8 mouse cellular contexts compared by ENCODE assay signal in genomic region chr2:28654295-28654694, GRCm38 (mm10). TPM values are rescaled to one million over a fixed set of nuclear protein-coding genes. Genes with fewer than 3 reads are reported as not detected.
DNase-seq lines count a peak whose midpoint lies in the region; TF ChIP-seq lines count a peak whose summit lies in the region.

No protein-coding gene starts in this region.

- peak; percentile 45; the same call in 1 of the 2 replicates for TF ChIP-seq CTCF in bone marrow macrophage, adult 2 months (IDR thresholded peaks at IDR 0.05; ENCODE audit: low read depth, low read length)

- TF ChIP-seq POLR2A in bone marrow macrophage, adult 2 months (IDR thresholded peaks at IDR 0.05; ENCODE audit: borderline replicate concordance, low read depth, low read length): no peak

- no peak overlapping the region for H3K27ac ChIP-seq in bone marrow macrophage, adult 2 months (ENCODE audit: insufficient read depth, low read depth, low read length)

- DNase-seq in gastrocnemius, postnatal 10 days: peak; percentile 13
- DNase-seq in gastrocnemius, postnatal 25 days: no peak
- DNase-seq in B cell, adult 2 months: peak; percentile 59
- peak; percentile 40 for DNase-seq in lung, postnatal 10 days
- DNase-seq in frontal cortex, postnatal 36 days (ENCODE audit: low spot score in 2 of 2): no peak
- no peak for DNase-seq in heart, adult 9 months (ENCODE audit: low spot score in 2 of 2)
- DNase-seq in gastrocnemius, adult 8-10 months (ENCODE audit: low spot score in 2 of 2): no peak

- no peak overlapping the region for H3K4me3 ChIP-seq in bone marrow macrophage, adult 2 months (ENCODE audit: insufficient read depth, low read length)

- 0 out of 2 replicates have a peak, but pooled peaks cover 3% of the 10 kb centered on the region for H3K4me1 ChIP-seq in bone marrow macrophage, adult 2 months (ENCODE audit: control insufficient read depth, insufficient read depth, low read length)

RNA-seq across cellular contexts. Expression of gene Tsc1, which starts 13.3 kb away (rescaled TPM):
- total RNA-seq in gastrocnemius, postnatal 10 days (2021): 10 to 100 TPM; 15.6 to 19.2 TPM
- total RNA-seq in gastrocnemius, postnatal 25 days (2021): 10 to 100 TPM; 26.9 to 32.5 TPM
- polyA plus RNA-seq in bone marrow macrophage, adult 2 months (2012; ENCODE audit: insufficient read depth, insufficient read length, missing spikeins): 19.0 and 21.4 TPM in 2 replicates
- 10 to 100 TPM; 43.1 to 59.9 (median 45.4) TPM for total RNA-seq in gastrocnemius, adult 8-10 months (2022)

RNA-seq across cellular contexts. Expression of gene Gfi1b, which starts 32.5 kb away (rescaled TPM):
- total RNA-seq in gastrocnemius, postnatal 10 days (2021): under 1 TPM in 1 of 2 experiments, not detected in 1; 0.79 TPM
- not detected for total RNA-seq in gastrocnemius, postnatal 25 days (2021)
- polyA plus RNA-seq in bone marrow macrophage, adult 2 months (2012; ENCODE audit: insufficient read depth, insufficient read length, missing spikeins): 0.55 TPM in 1 of 2 replicates, not detected in the other
- not detected for total RNA-seq in gastrocnemius, adult 8-10 months (2022)

RNA-seq across cellular contexts. Expression of gene Spaca9, which starts 45.2 kb away (rescaled TPM):
- not detected for total RNA-seq in gastrocnemius, postnatal 10 days (2021)
- not detected for total RNA-seq in gastrocnemius, postnatal 25 days (2021)
- polyA plus RNA-seq in bone marrow macrophage, adult 2 months (2012; ENCODE audit: insufficient read depth, insufficient read length, missing spikeins): 4.8 and 5.9 TPM in 2 replicates
- total RNA-seq in gastrocnemius, adult 8-10 months (2022): not detected

RNA-seq across cellular contexts. Expression of gene Ak8, which starts 45.7 kb away (rescaled TPM):
- total RNA-seq in gastrocnemius, postnatal 10 days (2021): not detected
- total RNA-seq in gastrocnemius, postnatal 25 days (2021): under 1 TPM in 1 of 2 experiments, not detected in 1; 0.19 TPM
- 2.5 and 2.6 TPM in 2 replicates for polyA plus RNA-seq in bone marrow macrophage, adult 2 months (2012; ENCODE audit: insufficient read depth, insufficient read length, missing spikeins)
- total RNA-seq in gastrocnemius, adult 8-10 months (2022): not detected

Comparison
In these comparisons a context has a peak if more than half of its experiments do, and no peak if none do; other contexts are left out.
1. DNase-seq: peak in gastrocnemius, postnatal 10 days (single experiment), B cell, adult 2 months (2 of 2) and lung, postnatal 10 days (single experiment); none in gastrocnemius, postnatal 25 days (single experiment), frontal cortex, postnatal 36 days (0 of 2), heart, adult 9 months (0 of 2) and gastrocnemius, adult 8-10 months (0 of 2).